Mouse (Mus musculus): Measurements from ENCODE around the gene Narfl.

- TF ChIP-seq ZC3H11A (IDR thresholded peaks at IDR 0.05; ENCODE audit: borderline replicate concordance, low read depth, low read length) (no peak), MAFK (IDR thresholded peaks at IDR 0.05; ENCODE audit: insufficient read depth, low read depth, low read length) (no peak), CHD2 (IDR thresholded peaks at IDR 0.05; ENCODE audit: low read depth, low read length) (peak; percentile 50; the same call in 1 of the 2 replicates), HCFC1 (IDR thresholded peaks at IDR 0.05; ENCODE audit: borderline replicate concordance, insufficient read depth, low read length) (peak; percentile 84), ZNF384 (IDR thresholded peaks at IDR 0.05; ENCODE audit: low read depth, low read length) (no peak)
Observed at GRCm38 (mm10) chr17:25791843-25792527, 18.4 kb downstream of the Narfl start.

Data from ES-E14 (cell line).